Mouse (Mus musculus) mesoderm, embryonic 11.5 days (tissue): ENCODE data around the gene Cfap126.
A peak's percentile ranks its signal among the peaks of the same experiment; 100 is the strongest.
"Not testable (repeated sequence)": the region's sequence is repeated elsewhere in the genome, so short reads cannot be mapped to it uniquely, and the experiment has no call there.

Experiments used
- DNase-seq: peaks from one replicate; pipeline ENCODE4 v3.0.0-alpha.2; 2012; ENCODE audit warnings: low read depth, low spot score

Gene Cfap126

DNA sequence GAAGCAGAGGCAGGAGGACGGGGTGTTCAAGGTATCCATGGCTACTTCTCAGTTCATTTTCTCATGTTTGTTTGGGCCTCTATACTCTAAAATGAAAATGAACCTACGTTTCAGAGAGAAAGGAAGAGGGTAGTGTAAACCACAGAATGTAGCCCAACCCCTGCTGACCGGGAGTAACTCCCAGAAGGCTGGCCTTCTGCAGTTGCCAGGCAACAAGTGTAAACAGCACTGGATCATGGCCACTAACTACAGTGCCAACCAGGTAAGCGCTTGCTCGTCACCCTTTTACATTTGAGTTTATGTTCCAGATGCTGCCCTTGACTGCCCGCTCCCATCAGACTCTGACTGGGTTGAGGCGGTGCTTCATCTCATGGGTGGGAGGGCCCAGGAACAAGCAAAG is 9.2 kb downstream of the Cfap126 start:
- no peak for DNase-seq

DNA sequence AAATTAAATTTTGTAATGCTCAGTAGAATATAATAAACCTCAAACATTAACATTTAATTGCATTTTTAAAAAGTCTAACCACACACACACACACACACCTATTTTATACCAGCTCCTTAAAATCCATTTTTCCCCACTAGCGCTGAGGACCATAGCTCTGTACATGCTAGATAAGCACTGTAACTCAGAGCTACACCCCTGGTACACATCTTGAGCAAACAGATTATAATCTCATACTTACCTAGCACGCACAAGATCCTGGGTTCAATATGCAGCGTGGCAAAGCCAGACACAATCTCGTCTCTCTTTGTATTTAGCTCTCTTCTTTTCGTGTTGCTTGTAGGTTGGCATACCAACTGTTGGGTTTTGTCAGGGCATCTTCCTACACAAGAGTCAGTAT is 10.7 kb downstream of the Cfap126 start:
- no peak for DNase-seq

DNA sequence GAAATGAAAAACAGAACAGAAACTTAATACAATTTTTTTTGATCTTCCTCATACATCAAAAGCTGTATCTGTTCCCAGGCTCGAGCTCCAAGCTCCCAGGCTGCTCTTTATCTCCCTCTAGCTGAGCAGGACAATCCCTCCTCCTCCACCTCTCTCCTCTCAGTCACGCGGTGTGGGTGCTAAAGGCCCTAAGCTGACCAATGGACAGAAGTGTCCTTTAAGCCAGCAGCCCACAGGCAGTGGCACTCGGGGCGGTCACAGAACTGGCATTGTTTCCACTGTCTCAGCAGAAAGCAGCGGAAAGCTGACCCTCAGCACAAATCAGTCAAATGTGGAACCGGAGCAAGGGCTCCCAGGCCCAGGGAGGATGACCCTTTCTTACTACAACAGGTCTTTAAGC is 15.5 kb downstream of the Cfap126 start:
- no peak for DNase-seq

DNA sequence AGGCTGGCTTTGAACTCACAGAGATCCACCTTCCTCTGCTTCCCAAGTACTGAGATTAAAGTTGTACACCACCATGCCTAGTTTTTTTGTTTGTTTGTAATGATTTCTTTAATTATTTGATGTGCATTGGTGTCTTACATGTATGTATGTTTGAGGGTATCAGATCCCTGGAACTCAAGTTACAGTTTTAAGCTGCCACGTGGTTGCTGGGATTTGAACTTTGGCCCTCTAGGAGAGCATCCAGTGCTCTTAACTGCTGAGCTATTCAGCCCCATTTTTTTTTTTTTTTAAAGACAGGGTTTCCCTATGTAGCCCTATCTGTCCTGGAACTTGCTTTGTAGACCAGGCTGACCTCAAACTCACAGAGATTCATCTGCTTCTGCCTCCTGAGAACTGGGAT is 17.3 kb downstream of the Cfap126 start:
- DNase-seq = no peak

DNA sequence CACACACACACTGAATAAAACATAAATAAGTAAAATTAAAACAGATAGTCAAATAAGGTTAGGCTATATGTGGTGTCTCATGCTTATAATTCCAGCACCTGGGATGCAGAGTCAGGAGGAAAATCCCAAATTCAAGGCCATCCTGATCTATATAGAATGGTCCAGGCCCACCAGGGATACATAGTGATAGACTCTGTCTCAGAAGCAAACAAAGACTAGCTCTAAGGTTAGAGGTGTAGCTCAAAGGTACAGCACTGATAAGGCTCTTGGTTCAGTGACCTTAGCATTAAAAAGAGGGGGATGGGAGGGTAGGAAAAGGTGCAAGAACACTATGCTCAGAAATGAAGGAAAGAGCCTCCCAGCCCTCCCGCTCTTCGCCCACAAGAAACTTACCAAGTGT is 21.9 kb downstream of the Cfap126 start:
- no peak for DNase-seq

DNA sequence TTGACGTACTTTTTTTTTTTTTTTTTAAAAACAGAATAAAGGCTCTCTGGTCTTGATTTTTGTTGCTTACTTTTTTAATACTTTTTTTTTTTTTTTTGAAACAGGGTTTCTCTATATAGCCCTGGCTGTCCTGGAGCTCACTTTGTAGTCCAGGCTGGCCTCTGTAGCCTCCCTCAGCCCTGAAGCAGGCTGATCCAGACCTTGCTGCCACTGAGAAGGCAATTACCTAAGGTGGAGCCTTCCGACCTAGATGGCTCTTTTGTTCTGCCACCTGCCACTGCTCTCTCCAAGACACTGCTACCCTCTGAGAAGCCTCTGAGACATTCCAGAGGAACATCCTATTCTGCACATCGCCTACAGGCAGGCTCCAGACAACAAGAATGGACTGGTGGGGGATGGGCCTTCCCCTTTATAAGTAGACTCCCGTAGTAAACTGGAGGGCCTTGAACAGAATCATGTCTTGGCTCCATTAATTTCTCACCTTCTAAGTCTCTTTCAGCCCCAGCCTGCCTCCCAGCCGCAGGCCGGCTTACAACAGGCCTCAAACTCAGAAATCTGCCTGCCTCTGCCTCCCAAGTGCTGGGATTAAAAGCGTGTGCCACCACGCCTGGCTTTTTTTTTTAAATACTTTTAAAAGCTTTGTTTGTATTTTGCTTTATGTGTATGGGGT is 23.9 kb downstream of the Cfap126 start:
- not testable (repeated sequence) for DNase-seq

DNA sequence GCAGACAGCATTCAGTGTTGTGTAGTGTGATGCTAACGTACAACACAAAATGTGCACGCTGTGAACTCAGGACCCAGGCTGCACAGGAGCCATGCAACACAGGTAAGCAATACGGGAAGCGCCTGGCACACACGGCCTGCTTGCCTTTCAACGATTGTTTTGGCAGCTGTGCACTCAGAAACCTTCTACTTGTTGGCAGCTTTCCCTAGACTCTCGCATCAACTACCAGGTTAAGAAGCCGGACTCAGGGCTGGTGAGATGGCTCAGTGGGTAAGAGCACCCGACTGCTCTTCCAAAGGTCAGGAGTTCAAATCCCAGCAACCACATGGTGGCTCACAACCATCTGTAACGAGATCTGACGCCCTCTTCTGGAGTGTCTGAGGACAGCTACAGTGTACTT is 29.3 kb downstream of the Cfap126 start:
- DNase-seq = not testable (repeated sequence)

DNA sequence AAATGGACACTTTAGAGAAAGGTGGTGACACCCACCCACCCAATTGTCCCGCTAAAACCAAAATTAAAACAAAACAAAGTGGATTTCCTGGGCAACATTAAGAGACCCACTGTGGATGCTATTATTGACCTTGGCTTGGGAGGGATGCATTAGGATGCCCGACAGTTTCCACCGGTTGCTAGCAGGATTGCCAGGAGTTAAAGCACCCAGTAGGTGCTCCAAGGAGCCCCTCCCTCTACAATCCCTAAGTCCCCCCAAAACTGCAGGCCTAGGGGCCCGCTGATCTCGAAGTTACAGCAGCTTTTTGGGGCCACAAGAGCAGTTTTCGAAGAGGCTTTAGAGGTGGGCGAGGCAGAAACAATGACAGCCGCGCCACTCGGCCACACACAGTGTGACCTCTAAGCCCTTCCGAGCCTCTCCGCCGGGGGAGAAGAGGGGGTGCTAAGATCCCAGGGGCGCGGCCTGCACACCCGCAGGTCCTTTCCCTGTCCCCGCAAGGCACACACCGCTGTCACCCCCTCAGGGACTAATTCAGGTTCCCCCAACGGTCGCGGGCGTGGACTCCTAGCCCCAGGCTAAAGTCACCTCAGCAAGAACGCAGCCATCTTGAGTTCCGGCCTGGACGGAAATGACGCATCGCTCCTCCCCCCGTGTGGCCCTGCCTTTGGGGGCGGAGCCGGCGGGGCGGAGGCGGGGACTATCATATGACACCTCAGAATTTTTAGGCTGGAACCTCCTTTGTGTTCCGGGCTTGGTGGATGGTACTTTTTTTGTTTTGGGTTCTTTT is 36.4 kb downstream of the Cfap126 start, which contains the start of the genes Sdhc and Mpz:
Gene Sdhc, minus strand, starts transcription at position 630 of the 787 bp plus-strand sequence.
Gene Mpz, plus strand, starts transcription at position 738 of the 787 bp plus-strand sequence.
- DNase-seq = peak; percentile 95

DNA sequence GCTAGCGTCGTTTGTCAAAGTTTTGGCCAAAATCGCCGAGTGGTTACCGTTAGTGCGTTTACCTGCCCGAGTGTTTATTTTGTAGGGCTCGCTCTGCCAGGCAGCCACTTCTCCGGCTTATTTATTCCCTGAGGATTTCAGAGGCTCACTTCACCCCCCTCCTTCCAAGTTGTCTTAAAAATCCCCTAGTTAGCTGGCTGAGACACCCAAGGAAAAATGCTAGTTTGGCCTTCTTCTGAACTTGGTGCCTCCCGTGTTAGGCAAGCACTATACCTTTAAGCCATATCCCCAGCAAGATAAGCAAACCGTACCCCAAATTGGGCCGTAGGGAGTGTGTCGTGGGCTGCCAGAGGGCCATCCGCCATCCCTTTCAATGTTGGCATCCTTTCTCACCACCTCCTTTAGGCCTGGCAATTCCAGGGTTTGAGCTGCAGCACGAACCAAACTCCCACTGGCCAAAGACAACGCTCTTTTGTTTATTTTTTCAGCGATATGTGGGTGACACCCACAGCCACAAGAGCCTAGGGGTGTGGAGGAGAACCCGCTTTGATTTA is 37.2 kb downstream of the Cfap126 start:
- DNase-seq = no peak

DNA sequence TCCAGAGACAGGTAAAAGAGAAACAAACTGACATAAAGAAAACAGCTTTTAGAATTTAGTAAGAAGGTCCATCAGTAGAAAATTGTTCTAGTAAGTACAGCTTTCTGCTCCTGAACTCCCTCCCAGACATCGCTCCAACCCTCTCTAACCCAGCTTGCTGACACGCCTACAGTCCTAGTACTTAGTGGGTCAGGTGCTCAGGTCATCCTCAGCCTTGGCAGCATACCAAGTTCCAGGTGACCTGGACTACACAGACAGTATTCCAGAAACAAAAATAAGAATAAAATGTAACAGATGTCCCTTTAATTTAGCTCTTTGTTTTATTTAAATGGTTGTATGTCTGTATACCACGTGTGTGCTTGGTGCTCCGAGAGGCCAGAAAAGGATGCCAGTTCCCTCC is 38.2 kb downstream of the Cfap126 start:
- no peak for DNase-seq

DNA sequence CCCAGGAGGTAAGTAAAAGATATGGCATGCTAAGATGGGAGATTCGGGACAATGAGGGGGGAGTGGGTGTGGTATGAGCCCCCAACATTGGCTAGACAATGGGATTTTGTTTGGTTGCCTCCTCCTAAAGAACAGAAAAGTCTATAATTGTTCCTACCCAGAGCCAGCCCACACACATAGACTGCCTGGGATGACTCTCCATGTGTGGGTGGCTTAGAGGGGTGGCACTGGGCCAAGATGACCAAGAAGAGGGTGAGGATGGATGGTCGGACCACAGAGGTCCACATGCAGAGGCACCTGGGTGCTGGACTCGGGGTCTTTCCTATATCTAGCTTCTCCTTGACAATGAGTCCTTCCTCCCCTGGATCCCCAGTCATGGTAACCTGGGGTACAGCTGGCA is 42.9 kb downstream of the Cfap126 start:
- no peak for DNase-seq

DNA sequence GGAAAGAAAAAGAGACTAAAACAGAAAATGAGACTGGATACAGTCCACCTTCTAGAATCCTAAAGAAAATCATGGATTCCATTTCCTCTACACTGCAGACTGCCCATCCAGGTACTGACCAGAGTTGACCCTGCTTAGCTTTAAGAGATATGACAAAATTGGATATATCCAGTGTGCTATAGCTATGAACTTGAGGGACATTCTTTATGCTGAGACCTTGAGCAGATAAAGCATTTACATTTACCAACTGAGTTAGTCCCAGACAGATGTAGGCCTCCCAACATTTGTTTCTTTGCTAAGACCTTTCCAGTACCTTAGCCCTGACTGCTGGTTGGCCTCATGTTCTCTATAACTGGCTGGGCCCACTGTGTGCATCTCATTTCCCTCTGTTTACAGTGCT is 44.2 kb downstream of the Cfap126 start:
- DNase-seq = no peak

DNA sequence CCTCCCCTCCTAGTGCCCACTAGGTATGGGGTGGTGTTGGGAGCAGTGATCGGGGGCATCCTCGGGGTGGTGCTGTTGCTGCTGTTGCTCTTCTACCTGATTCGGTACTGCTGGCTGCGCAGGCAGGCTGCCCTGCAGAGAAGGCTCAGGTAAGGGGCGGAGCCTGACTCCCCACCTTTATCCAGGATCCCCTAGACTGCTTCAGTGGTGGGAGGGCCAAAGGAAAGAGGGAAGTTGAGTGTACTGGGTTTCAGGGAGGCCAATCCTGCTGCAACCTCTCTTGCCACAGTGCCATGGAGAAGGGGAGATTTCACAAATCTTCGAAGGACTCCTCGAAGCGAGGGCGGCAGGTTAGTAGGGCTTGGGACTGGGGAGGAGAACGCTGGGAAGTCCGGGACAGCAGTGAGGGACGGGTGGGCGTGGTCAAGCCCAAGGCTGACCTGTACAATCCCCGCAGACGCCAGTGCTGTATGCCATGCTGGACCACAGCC is 45.8 kb downstream of the Cfap126 start:
- DNase-seq = no peak

DNA sequence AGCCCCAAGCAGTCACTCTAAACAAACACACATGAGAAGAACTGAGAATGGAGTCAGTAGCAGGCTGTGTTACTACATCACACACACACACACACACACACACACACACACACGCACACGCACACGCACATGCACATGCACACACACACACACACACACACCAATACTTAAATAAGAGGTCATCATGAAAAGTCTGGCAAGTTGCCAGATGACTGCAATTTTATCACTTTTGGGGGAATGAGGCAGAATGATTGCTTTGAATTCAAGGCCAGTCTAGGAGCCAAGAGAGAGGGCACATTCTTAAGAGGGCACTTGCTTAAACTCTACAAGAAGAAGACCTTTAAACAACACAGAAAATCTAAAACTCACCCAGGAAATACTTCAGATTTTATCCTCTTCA is 48.8 kb downstream of the Cfap126 start:
- no peak for DNase-seq

DNA sequence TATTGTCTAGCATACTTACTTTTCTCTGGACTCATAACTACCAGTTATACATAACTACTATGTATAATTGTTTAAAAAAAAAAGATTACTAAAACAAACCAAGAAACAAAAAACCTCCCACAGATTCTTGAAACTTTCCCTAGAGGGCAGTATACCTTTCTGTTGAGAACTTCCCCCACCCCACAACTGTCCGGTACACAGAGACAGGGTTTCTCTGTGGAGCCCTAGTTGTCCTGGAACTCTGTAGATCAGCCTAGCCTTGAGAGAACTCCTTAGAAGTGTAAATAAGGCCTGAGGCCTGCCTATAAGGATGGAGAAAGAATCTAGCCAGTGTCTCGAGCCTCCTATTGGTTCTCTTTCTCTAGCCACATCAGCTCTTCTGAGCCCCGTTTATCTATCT is 50.5 kb downstream of the Cfap126 start:
- no peak for DNase-seq

DNA sequence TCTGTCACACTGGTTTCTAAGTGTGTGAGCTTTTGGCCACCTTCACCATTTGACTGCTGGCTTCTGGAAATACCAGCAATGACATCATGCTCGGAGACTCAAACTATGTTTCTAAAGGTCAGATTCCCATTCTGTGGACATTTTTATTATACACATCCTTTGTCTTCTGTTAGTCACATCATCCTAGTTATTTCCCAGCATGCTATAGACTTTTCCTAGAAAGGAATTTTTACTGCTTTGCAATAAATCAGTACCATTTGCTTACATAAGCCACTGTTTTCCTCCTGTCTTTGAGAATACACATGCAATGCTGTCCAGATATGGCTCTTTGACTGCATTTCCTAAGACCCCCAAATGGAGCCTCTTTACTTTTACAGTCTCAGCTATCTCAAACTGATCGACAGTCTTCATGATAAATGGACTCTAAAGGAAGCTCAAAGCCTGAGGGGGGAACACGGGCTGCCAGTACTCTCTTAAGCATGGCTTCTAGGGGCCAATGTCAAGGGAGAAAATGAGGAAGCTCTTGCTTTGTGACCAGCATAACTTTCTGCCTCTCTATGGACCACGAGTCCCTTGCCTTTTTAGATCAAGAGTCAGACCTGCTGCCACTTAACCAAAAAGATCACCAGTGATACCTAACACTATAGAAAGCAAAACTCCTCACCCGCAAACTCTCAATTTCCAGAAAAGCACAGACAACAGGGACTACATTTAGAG is 52.1 kb downstream of the Cfap126 start:
- no peak for DNase-seq

DNA sequence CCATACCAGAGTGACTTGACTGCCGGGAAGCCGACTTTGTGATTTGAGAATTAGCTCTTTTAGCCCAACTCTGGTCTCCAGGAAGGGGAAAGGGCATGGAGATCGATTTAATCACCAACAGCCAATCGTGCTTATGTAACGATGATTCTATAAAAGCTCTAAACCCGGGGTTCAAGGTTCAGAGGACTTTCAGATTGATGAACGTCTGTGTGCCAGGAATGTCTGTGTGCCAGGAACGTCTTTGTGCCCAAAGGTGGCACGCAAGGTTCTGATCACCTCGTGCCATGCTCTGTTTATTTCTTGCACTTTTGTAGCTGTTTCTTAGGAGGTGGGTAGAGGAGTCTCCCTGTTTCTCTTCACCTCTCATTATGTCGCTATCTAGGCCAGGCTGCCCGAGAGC is 55.2 kb downstream of the Cfap126 start:
- no peak for DNase-seq

DNA sequence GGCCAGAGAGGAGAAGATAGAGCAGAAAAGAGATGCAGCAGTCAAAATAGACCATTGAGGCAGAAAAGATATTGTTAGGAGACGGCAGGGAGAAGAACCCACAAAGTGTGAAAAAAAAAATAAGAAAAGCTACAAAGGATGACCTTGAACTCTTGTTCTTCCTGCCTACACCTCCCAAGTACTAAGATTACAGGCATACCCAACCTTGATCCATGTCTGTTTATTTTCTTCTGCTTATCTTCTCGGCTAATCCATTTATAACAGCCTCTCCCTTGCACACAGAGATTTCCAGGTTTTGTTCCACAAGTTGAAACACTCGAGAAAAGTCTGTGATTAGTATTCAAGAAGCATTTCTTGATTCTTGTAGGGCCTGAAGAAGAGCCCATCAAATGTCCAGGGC is 56.2 kb downstream of the Cfap126 start:
- DNase-seq = no peak

DNA sequence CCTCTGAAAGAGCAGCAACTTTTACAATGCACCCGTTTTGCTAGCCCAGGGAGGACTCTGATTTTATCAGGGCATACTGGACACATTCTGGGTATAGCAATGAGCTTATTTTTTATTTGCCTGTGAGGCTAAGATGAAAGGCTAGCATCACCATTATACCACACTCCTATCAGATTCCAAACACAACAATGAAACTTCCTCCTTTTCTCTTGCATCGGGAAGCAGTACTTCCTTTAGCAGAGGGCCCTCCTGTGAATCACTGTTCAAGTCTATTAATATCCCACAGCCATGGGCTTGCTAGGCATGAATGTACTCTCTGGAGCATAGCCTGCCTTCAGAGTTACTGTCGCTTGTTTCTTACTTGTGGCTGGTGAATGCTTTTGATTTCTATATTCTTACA is 57.4 kb downstream of the Cfap126 start:
- DNase-seq = no peak

DNA sequence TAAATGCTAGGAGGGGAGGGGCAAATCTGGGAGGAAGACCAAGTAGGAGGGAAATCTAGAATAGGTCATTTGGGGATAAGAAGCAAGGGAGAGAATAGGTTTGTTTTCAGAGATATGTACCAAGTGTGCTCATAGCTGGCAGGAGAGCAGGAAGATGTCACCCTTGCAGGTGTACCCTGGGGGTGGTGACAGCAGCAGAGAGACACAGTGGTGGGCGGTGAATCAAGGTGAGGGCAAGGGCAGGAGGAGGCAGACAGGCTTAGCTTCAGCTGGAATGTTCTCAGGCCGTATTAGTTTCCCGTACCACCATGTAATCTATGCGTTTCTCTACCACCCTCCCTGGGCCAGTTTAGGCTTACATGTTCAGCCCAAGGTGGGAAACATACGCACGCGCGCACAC is 59.1 kb downstream of the Cfap126 start:
- DNase-seq = no peak
